8 mouse cellular contexts compared by ENCODE assay signal in the genomic region with DNA sequence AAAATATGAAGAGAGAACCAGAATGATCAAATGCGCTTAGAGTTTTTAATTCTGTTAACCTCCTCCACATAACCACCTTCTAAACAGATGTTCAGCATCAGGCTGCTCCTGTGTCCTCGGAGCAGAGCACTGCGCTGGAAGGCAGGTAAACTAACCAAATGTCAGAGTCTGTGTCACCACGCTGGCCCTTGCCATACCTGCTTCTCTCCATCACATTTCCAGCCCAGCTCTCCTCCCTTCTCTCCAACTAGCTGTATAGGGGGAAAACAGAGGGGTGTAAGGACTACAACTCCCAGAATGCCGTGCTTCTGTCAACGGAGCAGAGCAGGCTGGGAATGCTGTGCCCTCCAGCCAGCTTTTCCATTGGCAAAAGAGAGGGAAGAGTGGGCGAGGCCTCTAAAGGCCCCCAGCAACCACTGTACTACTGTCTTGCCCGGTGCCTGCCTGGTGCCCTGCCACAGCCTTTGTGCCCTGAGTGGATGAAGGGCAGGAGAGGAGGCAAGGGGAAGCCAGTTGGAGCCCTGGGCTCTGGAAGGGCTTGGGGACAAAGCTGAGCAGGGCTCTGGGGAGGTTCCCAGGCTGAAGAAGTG. TPM values are rescaled to one million over a fixed set of nuclear protein-coding genes. Genes with fewer than 3 reads are reported as not detected.
DNase-seq lines count a peak whose midpoint lies in the region; ATAC-seq and TF ChIP-seq lines count a peak whose summit lies in the region.

No protein-coding gene starts in this region.

- peaks cover 16% of the 10 kb centered on the region for H3K36me3 ChIP-seq in hindbrain, embryonic 16.5 days (ENCODE audit: control insufficient read depth, insufficient read depth, low read length)
- H3K36me3 ChIP-seq in stomach, embryonic 15.5 days, result peaks cover 8% of the 10 kb centered on the region; the same call in 1 of the 2 replicates
- H3K36me3 ChIP-seq in thymus, adult 2 months (ENCODE audit: control insufficient read depth, insufficient read depth, low read length), result no peaks in the 10 kb centered on the region

- H3K4me1 ChIP-seq in hindbrain, embryonic 16.5 days (ENCODE audit: control insufficient read depth, insufficient read depth, low read depth, low read length), result peaks cover 14% of the 10 kb centered on the region
- H3K4me1 ChIP-seq in stomach, embryonic 15.5 days, result peaks cover 13% of the 10 kb centered on the region
- peaks cover 9% of the 10 kb centered on the region for H3K4me1 ChIP-seq in thymus, adult 2 months (replicated peaks; ENCODE audit: control insufficient read depth, insufficient read depth, low read length)

- DNase-seq in ES-CJ7 (ENCODE audit: low read depth, low spot score), result peak; percentile 52
- DNase-seq in cerebellum, adult 18-20 months, result peak; percentile 59 to 78
- DNase-seq in frontal cortex, adult 2 months (ENCODE audit: extremely low spot score in 1 of 2, low spot score in 1 of 2), result peak; percentile 74 to 85
- DNase-seq in layer of hippocampus, postnatal 36 days, result peak; percentile 70 to 74
- peak; percentile 66 to 71 for DNase-seq in lung, postnatal 4 days
- DNase-seq in thymus, adult 2 months, result no peak

- TF ChIP-seq POLR2A in thymus, adult 2 months (IDR thresholded peaks at IDR 0.05; ENCODE audit: control insufficient read depth, extremely low read depth, insufficient read depth, low read length, poor library complexity), result no peak

- H3K9ac ChIP-seq in hindbrain, embryonic 16.5 days (ENCODE audit: low read depth, low read length), result peak overlapping the region; percentile 3; the same call in 1 of the 2 replicates
- no peak overlapping the region for H3K9ac ChIP-seq in stomach, embryonic 15.5 days

- no peak for TF ChIP-seq CTCF in thymus, adult 2 months (IDR thresholded peaks at IDR 0.05; ENCODE audit: borderline replicate concordance, control insufficient read depth, extremely low read depth, insufficient read depth, low read length, poor library complexity)

- peak; percentile 83 for ATAC-seq in hindbrain, embryonic 16.5 days
- ATAC-seq in stomach, embryonic 15.5 days (ENCODE audit: insufficient read depth, low FRiP score, low read depth), result peak; percentile 53

- peak overlapping the region; percentile 33 for H3K4me2 ChIP-seq in hindbrain, embryonic 16.5 days (ENCODE audit: low read length)
- H3K4me2 ChIP-seq in stomach, embryonic 15.5 days, result peak overlapping the region; percentile 27; the same call in 1 of the 2 replicates

- WGBS in hindbrain, embryonic 16.5 days, result 50% methylated on average over 8 of the region's 8 CpGs
- 47% methylated on average over 8 of the region's 8 CpGs for whole genome bisulfite sequencing in stomach, embryonic 15.5 days
- 81% methylated on average over 8 of the region's 8 CpGs for WGBS in thymus, adult 2 months

- H3K9me3 ChIP-seq in hindbrain, embryonic 16.5 days (ENCODE audit: control insufficient read depth, low read length), result no peaks in the 10 kb centered on the region
- H3K9me3 ChIP-seq in stomach, embryonic 15.5 days, result no peaks in the 10 kb centered on the region

- 0 out of 2 replicates have a peak overlapping the region, but pooled peaks have one; percentile 0 for H3K4me3 ChIP-seq in hindbrain, embryonic 16.5 days (ENCODE audit: low read length)
- H3K4me3 ChIP-seq in stomach, embryonic 15.5 days (replicated peaks), result no peak overlapping the region
- no peak overlapping the region for H3K4me3 ChIP-seq in thymus, adult 2 months (ENCODE audit: control insufficient read depth, insufficient read depth, low read length)

- peak overlapping the region; percentile 44 for H3K27ac ChIP-seq in hindbrain, embryonic 16.5 days (ENCODE audit: low read depth, low read length)
- H3K27ac ChIP-seq in stomach, embryonic 15.5 days, result peak overlapping the region; percentile 46; the same call in 1 of the 2 replicates
- H3K27ac ChIP-seq in thymus, adult 2 months (ENCODE audit: control insufficient read depth, insufficient read depth, low read length), result no peak overlapping the region

- no peaks in the 10 kb centered on the region for H3K27me3 ChIP-seq in hindbrain, embryonic 16.5 days (replicated peaks; ENCODE audit: control insufficient read depth, insufficient read depth, low read length)
- no peaks in the 10 kb centered on the region for H3K27me3 ChIP-seq in stomach, embryonic 15.5 days (replicated peaks)
- no peaks in the 10 kb centered on the region for H3K27me3 ChIP-seq in thymus, adult 2 months (ENCODE audit: control insufficient read depth, insufficient read depth, low read length)

RNA-seq across cellular contexts. Expression of gene Mrpl14, which starts 5.6 kb away (rescaled TPM):
- 48.4 and 52.8 TPM in 2 replicates for polyA plus RNA-seq in frontal cortex, adult 2 months (2012; rRNA removed)
- polyA plus RNA-seq in hindbrain, embryonic 16.5 days (2015; fragmentation: Nextera tagmentation; extraction: Ambion mirVana), result 128 and 134 TPM in 2 replicates
- 10 to 100 TPM; 39.5 to 43.9 TPM for total RNA-seq in layer of hippocampus, postnatal 36 days (2021)
- polyA plus RNA-seq in stomach, embryonic 15.5 days (2015; fragmentation: Nextera tagmentation; extraction: Ambion mirVana), result 145 and 154 TPM in 2 replicates
- polyA plus RNA-seq in thymus, adult 2 months (2012; rRNA removed), result 164 and 173 TPM in 2 replicates

RNA-seq across cellular contexts. Expression of gene Tmem63b, which starts 6.2 kb away (rescaled TPM):
- polyA plus RNA-seq in frontal cortex, adult 2 months (2012; rRNA removed), result 176 and 198 TPM in 2 replicates
- polyA plus RNA-seq in hindbrain, embryonic 16.5 days (2015; fragmentation: Nextera tagmentation; extraction: Ambion mirVana), result 147 and 148 TPM in 2 replicates
- 100 to 1,000 TPM; 171 to 180 TPM for total RNA-seq in layer of hippocampus, postnatal 36 days (2021)
- polyA plus RNA-seq in stomach, embryonic 15.5 days (2015; fragmentation: Nextera tagmentation; extraction: Ambion mirVana), result 39.8 and 43.3 TPM in 2 replicates
- polyA plus RNA-seq in thymus, adult 2 months (2012; rRNA removed), result 119 TPM in 2 replicates

RNA-seq across cellular contexts. Expression of gene Capn11, which starts 21.4 kb away (rescaled TPM):
- polyA plus RNA-seq in frontal cortex, adult 2 months (2012; rRNA removed), result 0.23 and 0.34 TPM in 2 replicates
- polyA plus RNA-seq in hindbrain, embryonic 16.5 days (2015; fragmentation: Nextera tagmentation; extraction: Ambion mirVana), result 0.75 and 0.79 TPM in 2 replicates
- total RNA-seq in layer of hippocampus, postnatal 36 days (2021), result 1 to 10 TPM in 1 of 2 experiments, under 1 TPM in 1; 0.22 to 1.4 TPM
- polyA plus RNA-seq in stomach, embryonic 15.5 days (2015; fragmentation: Nextera tagmentation; extraction: Ambion mirVana), result 0.26 and 0.41 TPM in 2 replicates
- 0.09 and 0.11 TPM in 2 replicates for polyA plus RNA-seq in thymus, adult 2 months (2012; rRNA removed)

RNA-seq across cellular contexts. Expression of gene 1600014C23Rik, which starts 53.2 kb away (rescaled TPM):
- 0.22 and 0.27 TPM in 2 replicates for polyA plus RNA-seq in frontal cortex, adult 2 months (2012; rRNA removed)
- 0.66 TPM in 1 of 2 replicates, not detected in the other for polyA plus RNA-seq in hindbrain, embryonic 16.5 days (2015; fragmentation: Nextera tagmentation; extraction: Ambion mirVana)
- total RNA-seq in layer of hippocampus, postnatal 36 days (2021), result not detected
- polyA plus RNA-seq in stomach, embryonic 15.5 days (2015; fragmentation: Nextera tagmentation; extraction: Ambion mirVana), result not detected in 2 replicates
- not detected in 2 replicates for polyA plus RNA-seq in thymus, adult 2 months (2012; rRNA removed)
